Mouse (Mus musculus) adrenal gland, postnatal 25 days (tissue): ENCODE data around the gene Bcas3. TPM values are rescaled to one million over a fixed set of nuclear protein-coding genes. Genes with fewer than 3 reads are reported as not detected.

ENCODE experiments used
- DNase-seq: peaks from one replicate; pipeline ENCODE4 v3.0.0; 2021; ENCODE audit warnings: mixed read lengths
- long read RNA-seq: library from polyadenylated mRNA; stranded (forward); transcript quantifications from one replicate; pipeline ENCODE4 v2.0.0, GENCODE M21; 2021
- total RNA-seq: library from RNA; stranded (reverse); gene quantifications from 2 replicates; pipeline ENCODE4 v1.2.3, GENCODE M21; 2021

Gene Bcas3
- total RNA-seq = 42.9 and 55.9 TPM in 2 replicates
- long read RNA-seq, partial matches to known transcripts = 2 of 6 reads
- long read RNA-seq, other reads (novel, unspliced or antisense) = 4 of 6 reads

DNA sequence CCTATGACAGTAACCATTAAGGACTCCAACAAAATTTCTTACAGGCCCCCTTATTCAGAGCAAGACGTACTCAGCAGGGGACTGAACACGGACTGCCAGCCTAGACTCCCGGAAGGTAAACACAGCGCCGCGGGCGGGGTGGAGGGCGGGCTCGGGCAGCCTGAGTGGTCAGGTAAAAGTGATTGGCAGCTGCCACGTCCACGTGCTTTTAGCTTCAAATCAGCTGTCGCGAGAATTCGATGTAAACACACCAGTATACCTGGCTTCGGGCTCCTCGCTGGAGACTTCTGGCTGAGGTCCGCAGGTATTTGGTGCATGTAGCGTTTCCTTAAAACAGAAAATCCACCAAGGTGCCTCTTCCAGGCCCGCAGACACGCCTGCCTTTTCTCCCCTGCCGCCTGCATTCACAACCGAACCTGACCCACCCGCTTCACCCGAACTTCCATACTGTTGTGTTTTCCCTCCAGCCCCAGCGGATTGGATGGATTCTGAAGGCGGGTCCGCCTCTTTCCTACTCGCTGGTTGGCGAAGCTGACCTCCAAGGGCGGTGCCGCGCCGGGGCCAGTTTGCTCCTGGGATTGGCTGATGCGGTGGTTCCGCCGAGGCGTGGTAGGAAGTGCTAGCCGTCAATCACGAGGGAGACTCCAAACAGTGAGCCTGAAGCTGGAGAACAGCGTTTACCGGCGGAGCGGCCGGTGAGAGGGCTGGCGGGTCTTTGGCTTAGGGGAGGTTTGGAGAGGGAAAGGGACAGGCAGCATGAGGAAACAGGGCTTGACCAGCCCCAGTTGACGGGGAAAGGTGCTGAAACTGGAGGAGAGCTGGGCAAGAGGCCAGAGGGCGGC is at the start of gene Bcas3:
TSS of gene Bcas3 (plus strand) at position 629 of the 842 bp plus-strand sequence.
- peak; percentile 98 for DNase-seq

DNA sequence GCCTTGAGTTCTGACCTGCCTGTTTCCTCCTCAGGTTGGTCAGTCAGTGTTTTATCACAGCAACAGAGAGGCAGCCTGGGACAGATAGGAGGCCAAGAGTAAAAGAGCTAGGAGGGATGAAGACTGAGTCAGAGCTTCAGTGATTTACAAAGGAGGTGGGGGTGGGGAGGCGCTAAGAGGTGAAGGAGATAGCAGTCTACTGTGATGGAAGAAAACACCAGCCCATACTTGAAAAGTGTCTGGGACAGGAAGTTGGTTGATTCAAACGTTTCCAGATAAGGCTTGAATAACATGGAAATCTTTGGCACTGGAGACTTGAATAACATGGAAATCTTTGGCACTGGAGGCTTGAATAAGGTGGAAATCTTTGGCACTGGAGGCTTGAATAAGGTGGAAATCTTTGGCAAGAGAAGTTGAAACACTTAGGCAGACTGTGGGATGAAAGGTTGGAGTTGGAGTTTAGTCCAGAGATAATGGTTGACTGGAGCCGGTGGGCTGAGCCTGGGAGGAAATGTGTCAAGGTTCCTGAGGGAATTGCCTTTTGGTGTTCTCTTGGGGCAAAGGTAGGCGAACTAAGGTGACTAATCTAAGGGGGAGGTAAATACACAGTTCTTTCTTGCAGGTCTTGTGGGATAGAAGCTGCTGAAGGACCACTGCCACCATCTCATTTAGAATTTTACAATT is 46.2 kb upstream of the Bcas3 start:
- no peak for DNase-seq

DNA sequence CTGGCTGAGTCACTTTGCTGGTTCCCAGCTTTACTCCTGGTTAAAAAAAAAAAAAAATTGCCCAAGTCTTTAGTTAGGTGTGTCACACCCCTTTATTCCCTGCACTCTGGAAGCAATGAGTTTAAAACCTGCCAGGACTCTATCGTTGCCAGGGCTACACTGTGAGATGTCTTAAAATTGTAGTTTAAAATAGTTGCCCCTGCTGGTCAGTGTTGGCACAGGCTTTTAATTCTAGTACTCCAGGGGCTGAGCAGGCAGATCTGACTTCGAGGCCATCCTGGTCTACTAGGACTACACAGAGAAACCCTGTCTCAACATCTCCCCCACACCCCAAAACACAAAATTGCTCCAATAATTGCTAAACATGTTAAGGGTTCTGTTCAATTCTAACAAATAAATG is 44.2 kb upstream of the Bcas3 start:
- DNase-seq = no peak

DNA sequence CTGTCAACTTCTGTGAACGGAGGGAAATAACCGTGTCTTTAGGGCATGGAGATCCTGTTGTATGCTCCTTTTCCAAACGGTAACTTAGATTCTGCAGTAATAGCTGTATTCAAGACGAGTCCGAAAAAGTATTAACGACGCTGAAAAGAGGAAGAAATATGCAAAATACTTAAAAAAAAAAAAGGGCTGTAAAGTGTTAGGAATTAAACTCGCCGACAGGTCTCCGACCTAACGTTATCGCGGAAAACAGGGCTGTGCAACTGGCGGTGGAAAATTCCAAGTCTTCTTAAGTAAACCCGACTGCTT is 42.6 kb upstream of the Bcas3 start:
- DNase-seq = no peak

DNA sequence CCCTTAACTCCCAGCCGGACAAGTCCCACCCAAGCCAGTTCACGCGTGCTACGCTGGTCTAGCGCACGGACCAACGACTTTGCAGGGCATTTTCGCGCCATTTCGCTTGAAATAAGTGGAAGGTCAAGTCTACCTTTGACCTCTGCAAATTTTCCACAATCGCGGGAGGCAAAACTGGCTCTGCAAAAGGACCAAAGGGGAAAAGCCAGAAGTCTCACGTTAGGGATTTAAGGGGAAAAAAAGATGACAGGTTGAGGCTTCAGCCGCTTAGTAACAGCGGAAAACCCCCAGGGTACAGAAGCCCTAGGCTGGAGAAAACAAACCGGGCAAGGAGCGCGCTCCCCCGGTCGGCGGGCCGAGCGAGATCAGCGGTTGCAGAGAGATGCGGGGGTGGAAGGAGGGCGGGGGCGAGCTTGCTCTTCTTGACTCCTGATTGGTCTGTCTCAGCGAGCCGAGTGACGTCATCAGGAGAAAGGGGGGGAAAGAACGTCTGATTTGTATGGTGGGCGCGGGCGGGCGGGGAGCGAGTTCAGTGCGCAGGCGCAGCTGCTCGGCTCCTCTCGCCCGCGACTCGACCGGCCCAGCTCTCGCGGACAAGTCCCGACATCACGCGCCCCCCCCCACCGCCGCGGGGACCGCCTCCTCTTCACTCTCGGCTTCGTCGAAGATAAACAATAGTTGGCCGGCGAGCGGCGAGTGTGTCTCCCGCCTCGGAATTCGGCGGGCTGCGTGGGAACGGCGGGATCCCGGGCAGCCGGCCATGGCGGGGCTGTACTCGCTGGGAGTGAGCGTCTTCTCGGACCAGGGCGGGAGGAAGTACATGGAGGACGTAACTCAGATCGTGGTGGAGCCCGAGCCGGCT is 42.0 kb upstream of the Bcas3 start, which contains the start of gene Ppm1d:
TSS of gene Ppm1d (plus strand) at position 532 of the 862 bp plus-strand sequence.
- peak; percentile 98 for DNase-seq

DNA sequence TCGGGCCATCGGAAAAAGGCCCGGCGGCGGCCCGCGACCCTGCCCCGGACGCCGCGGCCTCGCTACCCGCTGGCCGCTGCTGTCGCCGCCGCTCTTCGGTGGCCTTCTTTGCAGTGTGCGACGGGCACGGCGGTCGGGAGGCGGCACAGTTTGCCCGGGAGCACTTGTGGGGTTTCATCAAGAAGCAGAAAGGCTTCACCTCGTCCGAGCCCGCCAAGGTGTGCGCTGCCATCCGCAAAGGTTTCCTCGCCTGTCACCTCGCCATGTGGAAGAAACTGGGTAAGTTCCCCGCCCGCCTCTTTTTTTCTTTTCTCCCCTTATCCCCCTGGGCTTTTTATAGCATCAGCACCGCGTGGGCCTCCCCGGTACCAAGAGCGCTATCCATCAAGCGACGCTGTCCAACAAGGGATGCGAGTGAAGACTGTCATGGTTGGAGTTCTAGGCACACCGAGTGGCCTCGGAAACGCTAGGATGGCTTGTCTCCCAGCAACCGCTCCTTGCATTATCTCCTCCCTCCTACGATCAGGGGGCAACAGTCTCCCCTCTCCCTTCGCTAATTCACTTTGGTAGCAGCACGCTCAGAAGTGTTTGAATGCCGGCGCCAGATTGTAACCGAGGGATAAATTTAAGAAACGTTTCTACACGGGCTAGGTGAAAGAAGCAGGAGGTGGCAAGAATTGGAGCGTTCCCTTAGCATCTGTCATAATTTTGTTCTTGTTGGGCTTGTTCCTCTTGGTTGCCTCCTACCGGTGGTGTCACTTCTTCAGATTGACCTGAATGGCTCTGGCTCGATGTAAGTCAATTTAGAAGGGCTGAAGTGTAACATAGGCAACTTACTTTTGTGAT is 41.1 kb upstream of the Bcas3 start:
- peak; percentile 33 for DNase-seq

DNA sequence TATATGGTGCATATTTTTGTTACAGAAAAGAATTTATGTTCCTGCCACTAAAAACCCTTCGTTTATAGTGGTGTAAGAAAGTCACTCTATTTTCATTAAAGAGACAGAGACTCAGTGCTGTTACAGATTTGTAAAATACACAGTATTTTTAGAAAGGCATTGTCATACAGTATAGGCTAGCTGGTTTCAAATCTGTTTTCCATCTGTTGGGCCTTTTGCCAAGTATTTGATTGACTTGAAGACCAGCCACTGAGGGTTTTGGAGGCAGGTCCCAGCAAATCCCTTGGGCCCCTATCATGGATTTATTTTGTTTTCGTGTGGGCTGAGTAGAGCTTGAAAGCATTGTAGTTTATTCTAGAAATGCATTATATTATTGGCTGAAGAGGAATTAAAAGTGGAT is 40.1 kb upstream of the Bcas3 start:
- peak; percentile 28 for DNase-seq

DNA sequence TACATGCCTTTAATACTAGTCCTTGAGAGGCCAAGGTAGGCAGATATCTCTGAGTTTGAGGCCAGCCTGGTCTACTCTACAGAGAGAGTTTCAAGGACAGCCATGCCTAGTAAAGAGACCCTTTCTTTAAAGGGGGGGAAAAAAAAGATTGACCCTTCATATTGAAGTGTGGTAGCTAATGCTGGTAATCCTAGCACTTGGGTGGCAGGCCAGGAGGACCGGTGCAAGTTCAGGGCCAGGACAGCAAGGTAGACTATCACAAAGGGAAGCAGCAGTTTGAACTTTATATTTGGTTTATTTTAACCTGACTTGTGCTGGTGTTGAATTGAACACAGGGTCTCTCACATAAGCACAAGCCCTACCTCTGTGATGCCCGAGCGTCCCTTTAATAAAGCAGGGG is 39.6 kb upstream of the Bcas3 start:
- DNase-seq = no peak

DNA sequence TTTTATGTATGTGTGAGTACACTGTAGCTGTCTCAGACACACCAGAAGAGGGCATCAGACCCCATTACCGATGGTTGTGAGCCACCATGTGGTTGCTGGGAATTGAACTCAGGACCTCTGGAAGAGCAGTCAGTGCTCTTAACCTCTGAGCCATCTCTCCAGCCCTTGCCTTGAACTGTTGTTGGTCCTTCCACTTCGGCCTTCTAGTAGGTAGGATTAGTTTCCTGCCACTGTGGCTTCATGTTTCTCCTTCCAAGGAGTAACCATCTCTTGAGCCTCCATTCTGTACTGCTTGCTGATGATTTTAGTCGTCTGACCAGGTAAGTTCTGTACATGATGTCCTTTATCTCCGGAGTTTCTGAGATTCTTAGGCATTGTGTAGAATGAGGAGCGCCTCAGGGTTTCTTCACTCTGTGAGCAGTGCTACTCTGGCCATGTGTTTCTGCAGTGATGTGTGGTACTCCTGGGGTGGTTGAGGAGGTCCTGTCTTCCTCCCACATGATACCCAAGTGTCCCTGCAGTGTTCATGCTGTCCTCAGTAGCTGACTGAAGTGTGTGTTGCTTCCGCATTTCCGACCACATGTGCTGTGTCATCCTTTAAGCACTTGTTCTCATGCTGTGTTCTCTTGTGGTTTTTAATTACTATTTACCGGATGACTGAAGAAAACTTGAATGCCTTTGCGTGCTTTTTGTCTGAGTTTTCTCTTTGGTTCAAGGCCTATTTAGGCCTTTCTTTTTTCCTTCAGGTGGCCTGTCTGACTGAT is 29.2 kb upstream of the Bcas3 start:
- DNase-seq = no peak

DNA sequence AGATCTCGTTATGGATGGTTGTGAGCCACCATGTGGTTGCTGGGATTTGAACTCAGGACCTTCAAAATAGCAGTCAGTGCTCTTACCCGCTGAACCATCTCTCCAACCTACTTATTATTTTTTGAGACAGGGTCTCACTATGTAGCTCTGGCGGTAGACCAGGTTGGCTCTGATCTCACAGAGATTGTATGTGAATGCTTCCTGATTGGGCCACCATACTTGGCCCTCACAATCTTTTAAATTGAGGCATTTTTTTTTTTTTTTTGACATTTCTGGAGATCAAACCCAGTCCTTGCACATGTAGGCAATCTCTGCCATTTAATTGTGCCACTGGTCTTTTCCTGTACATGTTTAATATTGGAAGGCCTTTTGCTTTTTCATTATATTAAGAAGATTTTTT is 24.2 kb upstream of the Bcas3 start:
- DNase-seq = no peak

DNA sequence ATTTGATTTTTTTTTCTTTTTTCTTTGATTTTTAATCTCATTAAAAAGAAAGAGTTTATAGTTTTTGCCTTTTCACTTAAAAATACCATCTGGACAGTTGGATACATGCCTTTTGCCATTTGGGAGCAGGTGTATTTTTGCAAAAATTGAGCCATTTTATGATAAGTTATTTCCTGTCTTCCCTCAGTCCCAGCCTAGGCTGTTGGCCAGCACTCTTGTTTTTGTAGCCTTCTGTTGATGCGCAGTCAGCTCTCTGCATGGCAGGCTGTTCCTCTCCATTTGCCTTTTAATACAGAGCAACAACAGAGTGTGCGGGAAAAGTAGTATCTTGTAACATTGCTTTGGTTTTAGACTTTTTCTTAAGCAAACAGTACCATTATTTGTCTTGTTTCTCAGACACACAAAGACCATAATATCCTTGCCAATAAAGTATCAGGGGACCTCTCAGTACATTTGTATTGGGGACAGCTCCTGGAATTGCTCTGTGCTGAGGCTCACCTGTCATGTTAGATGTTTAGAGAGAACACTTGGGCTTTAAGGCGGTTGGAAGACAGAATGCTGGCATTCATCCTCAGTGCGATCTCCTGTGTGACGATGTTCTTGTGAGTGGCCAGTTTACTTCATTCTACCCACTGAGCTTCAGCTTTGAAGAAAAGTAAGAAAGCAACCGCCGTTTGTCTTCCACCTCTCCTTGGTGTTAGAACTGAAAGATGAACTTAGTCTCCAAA is 23.6 kb upstream of the Bcas3 start:
- no peak for DNase-seq

DNA sequence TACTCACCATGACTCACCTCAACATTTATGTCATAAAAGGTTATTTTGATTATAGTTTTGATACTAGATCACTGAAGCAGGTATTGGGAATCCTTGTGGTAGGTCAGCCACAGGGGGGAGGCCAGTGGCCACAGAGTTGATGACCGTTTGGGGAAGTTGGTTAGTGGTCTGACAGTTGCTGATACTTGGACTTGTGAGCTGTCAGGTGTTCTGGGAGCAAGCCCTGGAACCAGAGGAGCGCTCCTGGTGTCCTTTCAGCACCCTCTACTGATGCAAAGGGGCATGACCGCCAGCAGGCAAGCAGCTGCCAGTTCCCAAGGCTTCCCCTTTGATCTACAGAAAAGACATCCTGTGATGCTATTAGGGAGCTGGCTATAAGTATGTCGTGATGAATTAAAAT is 18.2 kb upstream of the Bcas3 start:
- DNase-seq = peak; percentile 59

DNA sequence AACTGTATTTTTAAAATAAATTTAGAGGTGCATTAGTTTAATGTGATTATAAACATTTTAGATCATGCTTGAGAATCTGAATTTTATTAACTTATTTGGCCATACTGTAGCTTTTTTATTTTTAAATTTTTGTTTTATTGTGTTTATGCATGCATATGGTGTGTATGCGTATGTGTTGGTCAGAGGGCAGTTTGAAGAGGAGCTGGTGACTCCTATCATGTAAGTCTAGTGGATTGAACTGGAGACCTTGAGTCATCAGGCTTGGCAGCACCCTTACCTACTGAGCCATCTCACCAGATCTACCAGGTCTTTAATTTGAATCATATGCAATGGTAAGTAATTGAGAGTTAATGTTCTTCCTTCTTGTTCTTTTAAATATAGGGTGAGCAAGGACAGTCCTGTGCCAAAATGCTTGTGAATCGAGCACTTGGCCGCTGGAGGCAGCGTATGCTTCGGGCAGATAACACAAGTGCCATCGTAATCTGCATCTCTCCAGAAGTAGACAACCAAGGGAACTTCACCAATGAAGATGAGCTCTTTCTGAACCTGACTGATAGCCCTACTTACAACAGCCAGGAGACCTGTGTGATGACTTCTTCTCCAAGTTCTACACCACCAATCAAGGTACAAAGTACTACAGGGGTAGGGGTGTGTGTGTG is 13.7 kb upstream of the Bcas3 start:
- DNase-seq = no peak

DNA sequence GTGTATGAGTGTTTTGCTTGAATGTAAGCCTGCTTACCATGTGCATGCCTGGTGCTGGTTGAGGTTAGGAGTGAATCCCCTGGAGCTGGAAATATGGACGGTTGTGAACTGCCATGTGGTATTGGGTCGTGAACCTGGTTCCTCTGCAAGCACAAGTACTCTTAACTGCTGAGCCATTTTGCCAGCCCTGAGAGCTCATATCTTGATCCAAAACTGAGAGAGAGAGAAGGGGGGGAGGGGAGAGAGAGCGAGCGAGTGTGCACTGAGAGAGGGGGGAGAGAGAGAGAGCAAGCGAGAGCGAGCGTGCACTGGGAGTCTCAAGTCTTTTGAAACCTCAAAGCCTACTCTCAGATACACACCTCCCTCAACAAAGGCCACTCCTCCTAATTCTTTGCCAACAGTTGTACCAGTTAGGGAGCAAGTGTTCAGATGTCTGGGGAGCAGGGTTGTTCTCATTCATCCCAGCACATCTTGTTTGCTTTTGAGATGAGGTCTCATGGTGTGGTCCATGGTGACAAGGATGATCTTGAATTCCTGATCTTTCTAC is 12.8 kb upstream of the Bcas3 start:
- DNase-seq = no peak

DNA sequence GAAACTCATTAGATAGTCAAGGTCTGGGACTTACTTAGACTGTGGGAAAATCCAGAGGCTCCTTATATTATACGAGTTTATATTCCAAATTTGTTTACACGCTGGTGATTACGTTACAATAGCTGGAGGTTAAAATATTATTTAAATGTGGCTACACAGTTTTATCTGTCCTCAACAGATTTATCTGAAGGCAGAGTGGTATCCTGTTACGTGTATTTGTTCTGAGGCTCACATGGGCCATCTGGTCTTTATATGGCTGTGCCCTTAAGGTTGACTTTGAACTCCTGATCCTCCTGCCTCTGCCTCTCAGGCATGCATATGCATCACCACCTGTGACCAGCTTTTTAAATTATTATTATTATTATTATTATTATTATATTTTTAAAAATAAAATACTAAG is 852 bp downstream of the Bcas3 start:
- no peak for DNase-seq

DNA sequence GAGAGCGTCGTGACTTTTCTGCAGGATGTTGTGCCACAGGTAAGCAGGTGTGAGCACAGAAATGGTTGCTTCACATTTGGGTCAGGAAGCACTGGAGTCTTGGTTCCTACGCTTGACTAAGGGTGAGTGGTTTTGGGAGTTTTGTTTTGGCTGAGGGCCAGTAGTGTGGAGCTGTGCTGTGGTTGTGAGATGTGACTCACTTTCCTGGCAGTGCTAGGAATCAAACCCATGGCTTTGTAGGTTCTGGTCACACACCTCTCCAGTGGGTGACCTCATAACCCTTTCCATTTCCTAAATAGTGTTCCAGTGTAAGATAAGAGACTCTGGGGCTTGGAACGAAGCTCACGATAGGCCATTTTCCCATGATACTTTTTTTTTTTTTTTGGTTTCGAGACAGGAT is 6.7 kb downstream of the Bcas3 start:
- no peak for DNase-seq

DNA sequence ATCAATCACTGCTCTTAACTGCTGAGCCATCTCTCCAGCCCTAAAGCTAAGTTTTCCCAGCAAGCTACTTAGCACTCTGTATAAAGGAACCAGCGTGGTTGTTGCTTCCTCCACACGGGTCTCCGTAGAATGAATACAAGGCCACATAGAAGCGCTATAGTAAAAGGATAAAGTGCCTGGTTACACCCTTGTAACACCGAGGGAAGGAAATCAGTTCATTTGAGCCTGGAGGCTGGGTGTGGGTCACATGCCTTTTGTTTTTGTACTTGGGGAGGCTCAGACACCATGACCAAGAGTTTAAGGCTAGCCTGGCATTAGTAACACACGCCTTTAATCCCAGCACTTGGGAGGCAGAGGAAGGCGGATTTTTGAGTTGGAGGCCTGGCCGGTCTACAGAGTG is 8.7 kb downstream of the Bcas3 start:
- DNase-seq = no peak

DNA sequence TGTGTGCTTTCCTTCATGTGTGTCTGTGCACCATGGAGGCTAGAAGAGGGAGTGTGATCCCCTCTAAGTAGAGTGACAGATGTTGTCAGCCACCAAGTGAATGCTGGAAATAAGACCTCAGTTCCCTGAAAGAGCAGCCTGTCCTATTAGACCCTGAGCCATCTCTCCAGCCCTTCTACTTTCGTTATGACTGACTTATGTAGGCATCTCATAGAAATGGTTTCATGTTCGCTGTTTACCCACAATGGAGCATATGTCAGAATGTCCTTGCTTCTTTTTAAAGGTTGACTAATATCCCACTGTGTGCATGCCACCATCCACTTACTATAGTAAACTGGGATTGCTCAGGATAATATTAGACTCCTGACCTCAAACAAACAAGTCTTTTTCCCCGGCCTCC is 13.2 kb downstream of the Bcas3 start:
- no peak for DNase-seq

DNA sequence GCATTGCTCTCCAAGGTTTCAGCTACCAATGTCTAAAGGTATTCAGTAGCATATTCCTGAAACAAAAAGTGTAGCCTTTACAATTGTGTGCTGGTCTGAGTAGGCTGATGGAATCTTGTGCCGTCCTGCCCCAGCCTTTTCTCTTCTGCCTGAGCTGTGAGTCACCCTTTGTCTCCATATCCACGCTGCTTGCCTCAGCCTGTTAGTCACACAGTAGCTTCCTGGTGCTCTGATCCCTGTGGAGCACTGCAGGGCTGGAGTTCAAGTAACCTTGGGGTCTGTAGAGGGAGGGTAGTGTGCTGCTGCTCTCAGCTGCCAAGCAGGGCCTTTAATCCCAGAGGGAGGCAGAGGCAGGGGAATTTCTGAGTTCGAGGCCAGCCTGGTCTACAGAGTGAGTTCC is 14.9 kb downstream of the Bcas3 start:
- peak; percentile 37 for DNase-seq

DNA sequence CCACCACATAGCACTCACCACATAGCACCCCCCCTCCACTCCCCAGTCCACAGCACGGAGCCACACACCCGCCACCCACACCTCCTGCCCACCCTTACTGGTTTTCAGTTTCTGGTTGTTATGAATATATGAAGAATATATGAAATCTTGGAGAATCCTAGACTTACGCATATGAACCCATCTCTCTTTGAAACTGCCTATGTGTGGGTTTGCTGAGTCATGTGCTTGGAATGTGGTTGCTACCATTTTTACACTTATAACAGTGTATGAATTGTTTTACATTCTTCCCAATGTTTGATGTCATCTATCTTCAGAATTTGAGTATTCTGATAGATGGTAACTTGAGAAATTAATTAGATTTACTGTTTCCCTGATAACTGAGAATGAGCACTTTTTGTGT is 26.1 kb downstream of the Bcas3 start:
- no peak for DNase-seq
